Mouse (Mus musculus) cerebellum, adult 11 months (tissue): ENCODE data around the gene Pdzd4.

Experiments used
- DNase-seq: peaks from one replicate; pipeline ENCODE4 v3.0.0; 2022

Pdzd4 gene

GRCm38 (mm10) chrX:73824185-73825151 lies at the start of gene Pdzd4:
Gene Pdzd4, minus strand, starts transcription at chrX:73824969.
- peak; percentile 71 for DNase-seq

- DNase-seq = no peak
Observed at GRCm38 (mm10) chrX:73871956-73872355, 47.2 kb upstream of the Pdzd4 start.

GRCm38 (mm10) chrX:73871474-73871873 lies 46.7 kb upstream of the Pdzd4 start:
- DNase-seq = no peak

- no peak for DNase-seq
Observed at GRCm38 (mm10) chrX:73869334-73869733, 44.6 kb upstream of the Pdzd4 start.

- DNase-seq = no peak
Observed at GRCm38 (mm10) chrX:73867852-73868251, 43.1 kb upstream of the Pdzd4 start.

GRCm38 (mm10) chrX:73867256-73867655 lies 42.5 kb upstream of the Pdzd4 start:
- no peak for DNase-seq

- DNase-seq = no peak
Observed at GRCm38 (mm10) chrX:73864692-73865091, 39.9 kb upstream of the Pdzd4 start.

- no peak for DNase-seq
Observed at GRCm38 (mm10) chrX:73855087-73855408, 30.3 kb upstream of the Pdzd4 start.

GRCm38 (mm10) chrX:73854326-73855086 lies 29.7 kb upstream of the Pdzd4 start:
- DNase-seq = peak; percentile 47

- no peak for DNase-seq
Observed at GRCm38 (mm10) chrX:73836691-73837090, 11.9 kb upstream of the Pdzd4 start.

GRCm38 (mm10) chrX:73835731-73836130 lies 11.0 kb upstream of the Pdzd4 start:
- DNase-seq = no peak

- peak; percentile 21 for DNase-seq
Observed at GRCm38 (mm10) chrX:73823747-73824146, 1.0 kb downstream of the Pdzd4 start.

- DNase-seq = no peak
Observed at GRCm38 (mm10) chrX:73816596-73817314, 8.0 kb downstream of the Pdzd4 start.

GRCm38 (mm10) chrX:73815072-73815471 lies 9.7 kb downstream of the Pdzd4 start:
- DNase-seq = no peak

GRCm38 (mm10) chrX:73805814-73806213 lies 19.0 kb downstream of the Pdzd4 start:
- DNase-seq = no peak

- DNase-seq = peak; percentile 81
Observed at GRCm38 (mm10) chrX:73798502-73798901, 26.3 kb downstream of the Pdzd4 start.

- no peak for DNase-seq
Observed at GRCm38 (mm10) chrX:73797511-73797910, 27.3 kb downstream of the Pdzd4 start.

GRCm38 (mm10) chrX:73793505-73793904 lies 31.3 kb downstream of the Pdzd4 start:
- no peak for DNase-seq

- DNase-seq = no peak
Observed at GRCm38 (mm10) chrX:73793039-73793438, 31.7 kb downstream of the Pdzd4 start.

- no peak for DNase-seq
Observed at GRCm38 (mm10) chrX:73788501-73788900, 36.3 kb downstream of the Pdzd4 start.

- no peak for DNase-seq
Observed at GRCm38 (mm10) chrX:73787225-73787558, 37.6 kb downstream of the Pdzd4 start.

GRCm38 (mm10) chrX:73786364-73787224 lies 38.2 kb downstream of the Pdzd4 start, which contains the start of the genes Idh3g and Ssr4:
Gene Idh3g, minus strand, starts transcription at chrX:73786897.
Gene Ssr4, plus strand, starts transcription at chrX:73787028.
- DNase-seq = peak; percentile 90
